Mouse (Mus musculus): Measurements from ENCODE around the gene Dcbld1.
A peak's percentile ranks its signal among the peaks of the same experiment; 100 is the strongest.

The Dcbld1 gene

DNA sequence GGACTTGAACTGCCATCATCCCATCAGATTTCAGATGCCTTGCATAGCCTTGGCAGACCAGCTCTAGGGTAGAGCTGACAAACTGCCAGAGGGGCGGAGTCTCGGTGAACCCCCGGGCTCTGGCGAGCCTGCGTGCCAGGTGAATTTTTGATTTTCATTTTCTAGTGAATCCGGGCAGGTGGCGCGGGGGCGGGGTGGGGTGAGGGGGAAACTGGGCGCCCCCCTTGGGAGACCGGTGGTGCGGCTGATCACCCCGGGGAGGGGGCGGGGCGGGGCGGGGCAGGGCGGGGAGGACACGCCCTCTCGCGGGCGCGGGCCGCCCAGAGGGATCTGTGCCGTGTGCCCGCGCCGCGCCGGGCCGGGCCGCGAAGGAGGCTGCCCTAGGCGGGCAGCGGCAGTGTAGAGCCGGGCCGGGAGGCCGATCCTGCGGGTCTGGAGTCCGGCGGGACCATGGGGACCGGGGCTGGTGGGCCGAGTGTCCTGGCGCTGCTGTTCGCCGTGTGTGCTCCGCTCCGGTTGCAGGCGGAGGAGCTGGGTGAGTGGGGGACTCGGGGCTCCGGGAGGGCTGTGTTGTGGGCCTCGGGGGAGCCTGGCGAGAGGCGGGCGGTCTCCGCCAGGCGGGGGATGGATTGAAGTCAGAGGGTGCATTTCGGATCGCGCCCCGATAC, at the start of gene Dcbld1:
TSS of gene Dcbld1 (plus strand) at position 319 of the 668 bp plus-strand sequence.
- DNase-seq = peak; percentile 75

DNA sequence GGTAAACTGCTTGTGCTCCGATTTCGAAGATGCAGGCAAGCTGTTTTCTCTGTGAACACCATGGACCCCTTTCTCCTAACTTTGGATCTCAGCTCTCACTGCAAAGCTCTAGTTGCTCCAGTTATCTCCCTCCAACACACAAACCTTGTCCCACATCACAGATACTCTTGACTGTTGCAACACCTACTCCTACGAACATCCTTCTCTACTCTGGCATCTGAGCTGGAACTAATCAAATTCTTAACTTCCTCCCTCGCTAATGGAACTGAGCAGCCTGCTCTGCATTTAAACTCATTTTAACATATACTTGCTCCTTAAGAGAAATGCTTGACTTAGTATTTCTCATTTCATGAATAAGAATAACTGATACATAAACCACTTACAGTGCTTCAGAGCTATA, 47.5 kb upstream of the Dcbld1 start:
- DNase-seq = no peak

DNA sequence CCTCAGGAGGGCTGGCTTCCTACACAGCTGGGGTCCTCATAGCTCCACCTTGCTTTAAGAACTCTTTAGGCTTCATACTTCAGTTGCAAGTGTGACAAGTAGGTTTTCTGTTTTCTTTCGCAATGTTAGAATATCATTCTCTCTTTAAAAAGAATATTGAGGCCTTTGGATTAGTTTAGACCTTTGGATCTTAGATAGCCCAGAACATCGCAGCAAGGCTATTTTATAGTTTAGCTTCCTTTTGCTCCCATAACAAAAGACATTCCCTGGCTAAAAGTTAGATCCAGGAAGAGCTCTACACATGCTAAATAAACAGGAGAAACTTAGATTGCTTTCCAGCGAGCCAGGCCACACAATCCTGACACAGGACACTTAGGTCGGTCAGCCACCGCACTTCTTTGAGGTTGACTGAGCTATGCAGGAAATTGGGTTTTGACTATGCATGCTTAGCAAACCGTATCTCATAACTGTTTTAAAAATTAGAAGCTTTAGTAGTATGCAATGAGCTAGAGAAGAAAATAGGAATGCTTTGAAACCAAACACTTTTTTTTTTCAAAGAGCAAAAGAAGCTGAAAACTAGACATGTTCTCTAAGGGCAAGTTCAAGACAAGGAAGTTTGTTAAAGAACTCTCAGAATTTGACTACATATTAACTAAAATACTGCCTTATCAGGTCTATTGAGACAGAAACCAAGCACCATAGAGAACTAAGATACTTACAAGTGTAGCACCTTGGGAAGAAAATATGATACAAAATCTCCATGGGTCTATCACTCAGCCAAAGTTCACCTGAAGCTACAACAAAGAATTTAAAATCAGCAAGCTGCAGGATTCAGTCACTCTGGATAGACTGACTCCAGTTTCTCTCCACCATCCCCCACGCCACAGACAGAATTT, 38.2 kb upstream of the Dcbld1 start, which contains the start of gene Ros1:
TSS of gene Ros1 (minus strand) at position 288 of the 896 bp plus-strand sequence.
- no peak for DNase-seq

DNA sequence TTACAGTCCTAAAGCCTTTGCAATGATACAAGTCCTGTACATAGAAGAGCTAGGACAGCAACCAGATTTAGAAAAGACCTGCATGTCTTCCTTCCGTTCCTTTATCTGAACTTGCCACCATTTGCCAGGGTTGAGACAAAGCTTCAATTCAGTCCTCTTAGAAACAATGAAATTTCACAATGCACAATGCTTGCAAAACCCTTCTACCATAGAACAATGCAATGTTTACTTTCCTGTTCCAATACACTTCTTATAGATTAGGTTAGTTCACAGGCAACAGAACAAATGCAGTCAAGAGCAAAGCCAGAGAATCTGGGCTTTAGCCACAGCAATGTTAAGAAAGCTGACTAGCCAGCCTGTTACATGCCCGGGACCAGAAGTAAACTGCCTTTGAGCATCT, 29.4 kb upstream of the Dcbld1 start:
- no peak for DNase-seq

DNA sequence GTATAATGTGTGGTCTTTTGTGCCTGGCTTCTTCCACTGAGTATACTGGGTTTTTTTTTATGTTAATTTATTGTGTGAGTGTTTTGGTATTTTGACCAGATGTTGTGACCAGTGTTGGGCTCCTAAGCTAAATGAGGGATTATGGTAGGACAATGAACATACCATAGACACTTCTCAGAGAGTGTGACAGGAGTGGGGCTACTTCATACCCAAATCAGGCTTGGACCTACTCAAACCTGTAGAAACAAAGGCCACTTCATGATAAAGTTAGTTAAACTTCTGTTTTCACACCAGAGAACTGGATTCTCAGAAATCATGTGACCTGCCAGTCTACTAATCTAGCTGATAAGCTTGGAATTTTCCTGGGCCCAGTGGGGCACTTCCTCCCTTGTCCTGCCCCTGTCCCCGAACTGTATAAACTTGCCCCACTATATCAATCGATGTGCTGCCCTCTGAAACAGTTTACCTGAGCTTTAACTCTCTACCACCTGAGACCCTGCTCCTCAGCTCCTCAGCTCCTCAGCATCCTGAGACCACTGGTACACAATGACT, 18.1 kb upstream of the Dcbld1 start:
- DNase-seq = no peak

DNA sequence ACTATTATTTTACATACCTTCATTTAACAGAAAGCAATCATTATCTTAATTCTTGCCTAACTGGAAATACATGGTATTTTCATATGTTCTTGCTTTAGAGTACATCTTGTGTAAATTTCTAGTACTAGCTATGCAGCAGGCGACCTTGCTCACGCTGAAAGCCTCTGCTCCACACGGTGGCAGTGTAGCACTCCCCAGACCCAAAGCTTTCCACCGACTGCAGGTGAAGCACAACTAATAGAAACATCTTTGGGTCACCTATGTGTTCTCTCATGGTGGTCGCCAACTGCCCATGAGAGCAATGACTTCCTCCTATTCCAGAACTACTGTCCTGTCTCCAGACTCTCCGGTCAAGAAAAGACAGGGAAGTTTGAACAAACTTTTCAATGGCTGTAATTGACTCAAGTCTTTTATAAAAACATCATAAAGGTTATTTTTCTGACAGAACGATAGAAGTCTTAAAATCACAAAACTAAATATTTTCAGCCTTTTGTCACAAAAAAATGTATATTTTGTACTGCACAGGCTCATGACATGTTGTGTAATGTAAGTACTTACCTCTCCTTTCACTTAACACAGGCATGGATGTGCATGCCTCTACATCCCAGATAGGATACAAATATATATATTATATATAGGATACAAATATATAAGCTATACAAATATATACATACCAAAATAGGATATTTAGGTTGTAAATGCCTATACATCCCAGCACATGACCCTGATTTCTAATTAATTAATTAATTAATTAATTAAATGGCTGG, 16.4 kb upstream of the Dcbld1 start:
- peak; percentile 59 for DNase-seq

DNA sequence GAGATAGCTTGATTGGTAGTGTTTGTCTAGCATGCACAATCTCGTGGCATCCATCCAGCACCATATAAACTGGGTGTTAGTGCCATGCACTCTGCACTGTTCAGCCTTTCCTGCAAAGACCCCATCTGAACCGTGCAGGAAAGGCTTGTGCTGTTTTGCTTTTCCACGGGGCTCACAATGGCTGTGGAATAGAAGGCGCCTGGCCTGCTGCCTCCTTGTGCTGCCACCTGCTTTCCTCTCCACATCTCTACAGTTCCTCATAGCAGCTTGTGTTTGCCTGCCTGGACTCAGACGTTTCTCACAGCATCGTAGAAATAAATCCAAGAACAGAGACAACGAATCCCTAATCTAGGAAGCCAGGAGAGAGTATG, 15.9 kb upstream of the Dcbld1 start:
- DNase-seq = no peak

DNA sequence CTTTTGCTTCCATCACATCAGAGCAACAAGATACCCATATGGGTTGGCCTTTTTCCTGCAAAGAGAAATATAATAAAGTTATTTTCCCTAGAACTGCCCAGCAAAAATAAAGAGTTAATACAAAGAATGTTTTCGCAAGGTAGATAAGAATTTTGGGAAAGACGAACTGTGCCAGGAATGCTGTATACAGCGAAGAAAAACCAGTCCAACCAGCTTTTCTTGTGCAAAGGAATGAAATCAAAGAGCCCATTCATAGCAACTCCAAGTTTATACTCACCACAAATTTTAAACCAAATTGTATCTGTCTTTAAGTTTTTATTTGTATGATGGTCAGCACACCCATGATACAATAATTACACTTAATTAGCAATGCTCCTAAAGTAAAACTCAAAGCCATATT, 13.8 kb upstream of the Dcbld1 start:
- DNase-seq = no peak

DNA sequence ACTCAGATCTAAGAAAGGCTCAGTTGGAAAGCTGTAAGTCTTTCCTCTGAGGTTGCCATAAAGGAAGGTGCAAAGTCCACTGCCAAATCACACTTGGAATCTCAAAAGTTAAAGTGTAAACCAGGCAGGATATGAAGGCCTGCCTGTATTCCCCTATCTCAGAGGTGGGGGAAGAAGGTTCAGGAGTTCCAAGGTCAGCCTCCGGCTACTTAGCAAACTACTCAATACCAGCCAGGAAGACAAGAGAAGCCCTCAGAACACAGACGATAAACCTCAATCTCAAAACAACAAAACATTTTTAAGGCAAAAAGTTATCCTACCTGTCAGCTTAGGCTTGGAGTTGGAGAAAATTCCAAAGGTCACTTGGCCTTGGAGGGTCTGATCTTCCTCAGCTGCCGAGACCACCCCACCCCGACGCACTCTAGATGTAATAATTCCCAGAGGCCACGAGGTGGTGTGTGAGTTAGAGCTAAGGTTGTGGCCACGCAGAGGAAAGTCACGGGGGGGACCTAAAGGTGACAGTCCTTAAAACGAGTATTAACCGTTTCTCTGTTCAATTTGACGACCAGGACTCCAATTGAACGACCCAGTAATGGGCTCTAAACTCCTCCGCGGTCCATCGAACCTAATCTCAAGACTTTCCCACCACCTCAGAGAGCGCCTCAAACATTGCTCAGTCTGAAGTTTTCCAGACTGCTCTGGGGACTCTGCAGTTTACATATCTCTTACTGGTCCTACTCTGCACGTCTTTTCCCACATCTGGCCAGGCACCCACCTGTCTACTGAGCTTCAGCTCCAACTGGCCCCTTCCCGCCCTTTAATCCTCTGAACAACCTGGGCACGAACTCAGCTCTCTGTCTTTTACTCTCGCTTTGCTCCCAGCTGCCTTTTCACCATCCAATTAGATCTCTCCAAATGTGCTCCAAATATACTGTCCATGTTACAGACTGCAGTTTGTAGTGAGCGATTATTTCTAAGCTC, 933 bp upstream of the Dcbld1 start:
- DNase-seq = peak; percentile 30

DNA sequence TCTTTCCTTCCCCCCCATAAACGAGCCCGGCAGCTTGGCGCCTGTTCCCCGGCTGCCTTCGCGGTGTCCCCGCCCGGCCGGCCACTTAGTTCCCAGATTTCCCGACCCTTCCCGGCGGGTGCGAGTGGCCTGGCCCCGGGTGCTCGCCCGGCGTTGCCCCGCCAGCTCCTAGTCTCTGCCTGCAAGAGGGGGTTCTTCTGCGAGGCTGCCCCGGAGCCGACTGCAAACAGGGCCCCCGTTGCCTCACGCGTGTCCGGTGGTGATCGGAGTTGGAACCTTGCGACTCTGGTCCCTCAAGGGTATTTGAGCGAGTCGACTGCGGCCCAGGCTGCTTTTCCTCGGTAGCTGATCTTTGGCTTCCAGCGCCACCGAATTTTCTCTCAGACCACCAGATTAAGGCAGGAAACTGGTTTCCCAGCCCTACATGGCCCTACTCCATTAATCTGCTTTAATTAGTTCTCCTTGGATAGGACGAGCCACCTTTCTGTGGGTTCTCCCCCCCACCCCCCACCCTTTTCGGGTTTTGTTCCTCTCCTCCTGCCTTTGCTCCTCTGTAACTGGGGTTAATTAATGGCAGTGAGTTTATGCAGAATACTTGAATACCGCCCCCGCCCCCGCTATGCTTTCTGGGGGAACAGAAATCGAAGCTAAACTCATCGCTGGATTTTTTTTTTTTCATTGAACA, 692 bp downstream of the Dcbld1 start:
- DNase-seq = peak; percentile 45

DNA sequence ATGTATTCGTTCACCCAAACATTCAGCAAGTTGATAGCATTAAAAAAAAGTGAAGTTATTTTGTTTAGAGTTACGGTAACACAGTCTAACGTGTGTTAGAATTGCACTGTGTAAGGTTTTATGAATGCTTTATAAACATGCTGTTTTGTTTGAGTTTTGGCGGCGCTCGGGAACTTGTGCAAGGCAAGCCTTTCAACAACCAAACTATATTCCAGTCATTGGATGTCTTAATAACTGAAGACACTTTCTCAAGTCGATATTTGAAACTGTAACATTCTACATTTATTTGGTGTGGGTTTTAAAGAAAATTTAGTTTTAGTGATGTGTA, 1.2 kb downstream of the Dcbld1 start:
- DNase-seq = no peak

DNA sequence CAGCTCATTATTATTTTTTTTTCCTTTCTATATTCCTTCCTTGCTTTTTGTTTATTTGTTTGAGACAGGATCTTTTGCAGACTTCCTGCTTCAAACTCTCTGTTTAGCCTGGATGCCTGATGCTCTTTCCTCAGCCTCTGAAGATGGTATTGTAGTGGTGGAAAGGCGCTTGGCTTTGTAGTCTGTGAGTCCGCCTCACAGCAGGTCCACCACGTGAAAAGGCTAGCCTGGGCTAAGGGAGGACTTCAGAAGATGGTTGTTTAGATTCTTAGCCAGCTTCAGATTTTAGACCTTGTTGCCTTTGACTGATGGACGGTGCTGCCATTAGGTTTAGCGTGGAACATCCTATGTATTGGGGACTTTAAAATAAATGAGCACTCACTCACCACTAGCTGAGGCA, 2.0 kb downstream of the Dcbld1 start:
- DNase-seq = no peak

DNA sequence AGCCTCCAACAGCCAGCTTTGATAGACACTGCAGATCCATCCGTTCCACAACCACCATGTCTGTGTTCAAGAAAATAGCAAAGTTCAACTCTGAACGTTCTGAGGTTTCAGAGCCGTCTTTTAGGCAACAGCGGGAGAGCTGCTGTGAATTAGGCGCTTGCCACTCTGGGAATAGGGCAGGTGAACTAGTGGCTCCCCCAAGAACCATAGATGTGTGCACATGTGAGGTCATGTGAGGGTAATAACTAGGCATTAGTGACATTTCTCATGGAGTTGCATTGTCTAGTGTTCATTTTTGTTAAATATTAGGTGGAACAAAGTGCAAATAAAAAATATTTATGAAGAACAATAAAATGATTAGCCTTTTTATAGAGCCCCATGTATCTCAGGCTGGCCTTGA, 8.6 kb downstream of the Dcbld1 start:
- no peak for DNase-seq

DNA sequence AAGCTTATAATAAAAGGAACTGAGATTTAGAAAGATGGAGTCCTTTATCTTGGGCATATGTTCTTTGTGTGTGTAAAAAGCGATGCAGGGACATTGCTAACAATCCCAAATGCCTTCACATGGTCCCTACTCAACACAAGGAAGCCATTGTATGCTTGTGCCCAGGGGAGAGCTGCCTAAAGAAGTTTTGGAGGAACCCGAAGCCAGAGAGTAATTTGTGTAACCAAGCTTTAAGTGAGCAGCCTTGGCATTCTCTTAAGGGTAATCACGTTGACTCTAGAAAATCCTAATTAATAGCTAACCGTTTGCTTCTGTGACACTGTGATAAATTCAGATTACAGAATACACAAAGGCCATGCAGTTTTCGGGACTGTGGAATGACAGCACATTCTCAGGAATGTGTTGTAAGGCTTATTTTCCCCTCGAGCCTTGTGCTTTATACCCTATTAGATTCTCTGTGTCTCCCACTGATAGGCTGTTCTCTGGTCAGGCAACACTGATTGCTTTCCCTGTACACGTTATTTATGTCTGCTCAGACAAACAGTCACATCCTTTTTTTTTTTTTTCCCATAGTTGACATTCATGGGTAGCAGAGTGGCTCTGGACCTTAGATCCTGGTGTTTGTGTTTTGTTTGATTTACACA, 9.4 kb downstream of the Dcbld1 start:
- no peak for DNase-seq

DNA sequence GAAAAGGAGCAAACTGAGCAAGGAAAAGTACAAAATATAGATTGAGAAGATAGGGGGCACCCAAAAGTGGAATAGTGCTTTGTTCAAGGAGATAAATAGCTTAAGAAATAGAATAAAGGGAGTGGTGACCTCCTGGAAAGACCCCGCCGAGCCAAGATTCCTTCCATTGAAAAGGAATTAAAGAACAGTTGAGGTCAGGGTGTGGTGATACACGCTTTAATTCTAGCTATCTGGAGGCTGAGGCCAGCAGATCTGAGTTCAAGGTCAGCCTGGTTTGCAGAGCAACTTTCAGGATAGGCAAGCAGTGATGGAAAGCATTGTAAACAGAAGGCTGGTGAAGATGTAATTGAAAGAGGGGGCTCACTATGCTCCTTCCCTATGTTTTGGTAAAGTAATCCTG, 12.8 kb downstream of the Dcbld1 start:
- DNase-seq = no peak

DNA sequence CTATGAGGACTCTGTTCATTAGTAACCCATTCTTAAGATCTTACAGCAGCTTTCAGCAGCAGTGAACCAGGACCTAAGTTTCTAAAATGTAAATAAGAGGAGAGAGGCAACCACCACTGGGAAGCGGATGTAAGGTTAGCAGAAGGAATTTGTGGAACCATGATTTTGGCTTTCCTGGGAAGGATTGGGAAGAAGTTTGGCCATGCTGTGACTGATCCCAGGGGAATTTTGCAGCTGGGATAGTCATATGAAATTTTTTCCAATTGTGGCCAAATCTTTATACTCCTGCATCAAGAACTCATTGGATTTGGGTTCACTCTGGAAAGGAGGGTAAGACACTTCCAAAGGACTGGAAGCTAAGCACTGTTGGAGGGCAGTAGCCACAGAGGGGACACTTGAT, 18.8 kb downstream of the Dcbld1 start:
- no peak for DNase-seq

DNA sequence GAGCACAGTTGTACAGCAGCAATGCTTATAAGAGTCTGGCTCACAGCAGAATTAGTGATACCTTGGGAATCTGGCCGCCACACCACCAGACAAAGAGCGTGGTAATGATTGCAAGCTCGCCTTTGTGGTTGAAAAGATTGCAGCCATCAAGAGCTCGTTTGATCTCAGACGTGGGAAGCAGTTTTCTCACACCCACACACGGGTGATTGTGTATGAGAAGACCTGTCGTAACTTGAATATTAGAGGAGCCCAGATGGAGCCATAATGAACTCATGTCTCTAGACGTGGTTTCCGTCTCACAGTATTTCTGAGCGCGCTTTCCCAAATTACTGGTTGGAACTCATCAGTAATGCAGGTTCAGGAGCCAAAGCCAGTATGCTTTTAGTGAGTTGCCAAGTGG, 20.0 kb downstream of the Dcbld1 start:
- no peak for DNase-seq

DNA sequence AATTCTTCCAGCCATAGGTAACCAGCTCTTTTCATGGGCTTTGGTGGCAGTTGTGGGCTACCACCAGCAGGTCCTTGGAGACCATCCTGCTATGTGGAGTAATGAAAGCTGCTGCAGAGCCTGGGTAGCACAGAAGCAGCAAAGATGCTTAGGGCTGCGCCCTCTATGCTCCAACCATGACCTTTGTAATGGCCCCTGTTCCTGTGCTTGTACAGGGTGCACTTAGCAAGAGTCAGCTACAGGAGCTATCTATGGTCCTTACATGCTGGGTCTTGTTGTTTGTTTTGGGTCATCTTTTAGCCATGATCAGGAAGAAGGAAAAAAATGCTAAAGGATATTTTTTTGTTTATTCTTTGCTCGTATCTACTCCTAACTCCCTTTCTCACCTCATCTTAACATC, 24.3 kb downstream of the Dcbld1 start:
- DNase-seq = no peak

DNA sequence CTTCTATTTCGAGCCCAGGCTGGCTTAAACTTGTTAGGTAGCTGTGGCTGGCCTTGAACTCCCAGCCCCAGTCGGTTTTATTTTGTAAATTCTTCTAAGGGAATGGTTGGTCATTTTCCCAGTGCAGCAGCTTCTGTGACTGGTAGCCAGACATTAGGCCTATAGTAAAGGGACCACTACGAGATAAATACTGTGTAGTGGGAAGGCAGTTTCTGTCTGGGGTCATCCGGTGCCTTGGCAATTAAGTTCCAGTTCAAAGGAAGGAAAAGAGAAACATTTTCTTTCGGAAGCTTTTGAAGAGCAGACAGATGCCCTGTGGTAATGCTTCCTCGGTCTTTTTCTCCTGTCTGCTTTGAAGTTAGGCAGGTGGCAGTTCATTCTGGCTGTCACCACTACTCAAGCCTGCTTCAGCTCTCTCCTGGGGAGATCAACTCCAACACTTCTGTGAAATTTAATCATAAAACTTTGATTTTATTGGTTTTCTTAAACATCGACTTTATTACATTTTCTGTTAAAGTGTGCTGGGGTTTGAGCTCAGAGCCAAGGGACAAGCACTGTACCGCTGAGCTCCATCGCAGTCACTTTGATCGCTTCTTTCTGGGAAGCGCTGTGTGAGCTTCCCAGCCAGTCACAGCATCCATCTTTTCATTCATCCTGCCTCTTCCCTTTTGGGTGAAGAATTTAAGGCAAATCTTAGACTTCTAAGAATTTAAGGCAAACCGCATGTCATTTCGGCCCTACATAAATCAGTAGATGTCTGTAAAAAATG, 24.9 kb downstream of the Dcbld1 start:
- DNase-seq = no peak

DNA sequence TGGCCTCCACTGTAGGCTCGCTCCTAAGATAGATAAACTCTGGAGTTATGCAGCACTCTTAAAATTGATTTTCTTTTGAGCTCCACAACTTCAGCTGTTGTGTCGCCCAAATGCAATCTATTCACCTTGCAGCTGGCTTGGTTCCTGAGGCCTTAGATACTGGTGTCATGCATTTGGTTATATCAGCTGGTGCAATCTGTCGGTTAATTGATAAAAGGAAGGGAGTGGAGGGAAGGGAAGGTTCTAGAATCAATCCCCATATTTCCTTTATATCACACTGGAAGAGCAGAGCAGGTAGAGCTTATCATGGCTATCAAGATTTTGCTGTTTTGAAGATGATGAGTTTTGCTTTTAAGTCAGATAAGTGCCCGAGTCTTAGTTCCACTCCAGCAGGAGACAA, 26.8 kb downstream of the Dcbld1 start:
- no peak for DNase-seq
